8 mouse cellular contexts compared by ENCODE assay signal in the genomic region with DNA sequence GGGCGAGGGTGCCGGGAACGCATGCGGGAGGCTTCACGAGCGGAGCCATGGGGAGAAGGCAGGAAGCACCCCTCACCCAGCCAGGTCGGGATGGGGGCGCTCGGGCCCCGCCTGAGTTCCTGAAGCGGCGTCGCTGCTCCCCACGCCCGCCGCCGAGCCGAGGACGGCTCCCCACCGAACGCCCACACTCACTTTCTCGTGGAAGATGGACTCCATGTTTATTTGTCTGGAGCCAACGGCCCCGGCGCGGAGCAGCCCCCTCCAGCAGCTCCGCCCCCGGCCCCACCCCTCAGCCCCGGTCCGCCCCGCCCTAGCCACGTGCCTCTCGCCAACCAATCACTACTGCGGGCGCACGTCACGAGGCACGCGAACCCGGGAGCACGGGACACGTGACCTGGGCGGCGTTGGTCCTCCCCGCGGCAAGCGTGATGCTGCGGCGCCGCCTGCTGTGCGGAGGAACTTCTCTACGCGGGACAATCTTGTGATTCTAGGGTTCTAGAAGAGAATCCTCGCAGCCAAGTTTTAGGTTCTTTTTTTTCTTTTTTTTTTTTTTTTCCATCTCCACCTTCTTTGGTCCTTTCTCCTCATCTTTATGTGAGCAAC. TPM values are rescaled to one million over a fixed set of nuclear protein-coding genes. Genes with fewer than 3 reads are reported as not detected.
DNase-seq lines count a peak whose midpoint lies in the region; ATAC-seq and TF ChIP-seq lines count a peak whose summit lies in the region.

A gene (minus strand): TSS at position 305 of the 603 bp plus-strand sequence.

- H3K27ac ChIP-seq in brown adipose tissue, adult 24 weeks (replicated peaks; ENCODE audit: low read depth, low read length) = peak within 1 kb of the TSS; percentile 71
- peak within 1 kb of the TSS; percentile 60 for H3K27ac ChIP-seq in heart, embryonic 15.5 days
- H3K27ac ChIP-seq in liver, embryonic 14.5 days = peak within 1 kb of the TSS; percentile 51
- no peak within 1 kb of the TSS for H3K27ac ChIP-seq in neural tube, embryonic 11.5 days (ENCODE audit: low read depth, low read length)
- H3K27ac ChIP-seq in stomach, postnatal 0 days (replicated peaks) = peak within 1 kb of the TSS; percentile 85

- DNase-seq in CD4-positive, CD25-positive, alpha-beta regulatory T cell, adult 2 months (ENCODE audit: low read depth, low spot score) = peak; percentile 99
- DNase-seq in fibroblast of lung, adult 2 months (ENCODE audit: low read depth) = peak; percentile 87
- peak; percentile 99 for DNase-seq in kidney, postnatal 25 days
- peak; percentile 92 to 94 (median 93) for DNase-seq in liver, embryonic 14.5 days (ENCODE audit: low read depth in 3 of 3, low spot score in 3 of 3)
- peak; percentile 97 for DNase-seq in neural tube, embryonic 11.5 days (ENCODE audit: low spot score)
- peak; percentile 99 for DNase-seq in stomach, postnatal 0 days (ENCODE audit: low spot score)

- no peaks in the 10 kb centered on the region for H3K9me3 ChIP-seq in heart, embryonic 15.5 days (replicated peaks)
- H3K9me3 ChIP-seq in liver, embryonic 14.5 days (ENCODE audit: control insufficient read depth, low read length) = no peaks in the 10 kb centered on the region
- H3K9me3 ChIP-seq in neural tube, embryonic 11.5 days (ENCODE audit: control insufficient read depth, low read length) = no peaks in the 10 kb centered on the region
- no peaks in the 10 kb centered on the region for H3K9me3 ChIP-seq in stomach, postnatal 0 days (ENCODE audit: control insufficient read depth, low read length)

- ATAC-seq in heart, embryonic 15.5 days (replicated peaks; ENCODE audit: insufficient number of reproducible peaks, insufficient read depth, low FRiP score, low read depth) = peak; percentile 99
- ATAC-seq in liver, embryonic 14.5 days (ENCODE audit: insufficient read depth) = peak; percentile 98
- ATAC-seq in neural tube, embryonic 11.5 days (ENCODE audit: insufficient read depth, low FRiP score, low TSS enrichment) = peak; percentile 99
- peak; percentile 99 for ATAC-seq in stomach, postnatal 0 days (ENCODE audit: low FRiP score, low TSS enrichment)

- no peaks in the 10 kb centered on the region for H3K4me1 ChIP-seq in brown adipose tissue, adult 24 weeks (ENCODE audit: control insufficient read depth, insufficient read depth, insufficient read length, low read length)
- peaks cover 8% of the 10 kb centered on the region for H3K4me1 ChIP-seq in heart, embryonic 15.5 days (replicated peaks)
- peaks cover 0 to 11% of the 10 kb centered on the region in 2 experiments; a peak in 2 of 4 replicates for H3K4me1 ChIP-seq in liver, embryonic 14.5 days (replicated peaks; ENCODE audit: control insufficient read depth in 2 of 2, insufficient read depth in 2 of 2, low read length in 1 of 2)
- no peaks in the 10 kb centered on the region for H3K4me1 ChIP-seq in neural tube, embryonic 11.5 days (ENCODE audit: control insufficient read depth, insufficient read depth, low read length)
- no peaks in the 10 kb centered on the region for H3K4me1 ChIP-seq in stomach, postnatal 0 days (replicated peaks; ENCODE audit: control insufficient read depth, insufficient read depth)

- no peaks in the 10 kb centered on the region for H3K36me3 ChIP-seq in heart, embryonic 15.5 days
- H3K36me3 ChIP-seq in liver, embryonic 14.5 days (replicated peaks; ENCODE audit: control insufficient read depth, insufficient read depth, low read depth) = no peaks in the 10 kb centered on the region
- H3K36me3 ChIP-seq in neural tube, embryonic 11.5 days (ENCODE audit: control insufficient read depth, insufficient read depth, low read length) = no peaks in the 10 kb centered on the region
- H3K36me3 ChIP-seq in stomach, postnatal 0 days (ENCODE audit: control insufficient read depth, insufficient read depth, low read length) = no peaks in the 10 kb centered on the region

- TF ChIP-seq EP300 in liver, embryonic 14.5 days (IDR thresholded peaks at IDR 0.05; ENCODE audit: low read depth) = no peak
- TF ChIP-seq EP300 in stomach, postnatal 0 days (optimal IDR thresholded peaks at IDR 0.05) = no peak

- H3K4me2 ChIP-seq in heart, embryonic 15.5 days = peak within 1 kb of the TSS; percentile 65
- peak within 1 kb of the TSS; percentile 69 for H3K4me2 ChIP-seq in liver, embryonic 14.5 days (ENCODE audit: low read depth)
- H3K4me2 ChIP-seq in neural tube, embryonic 11.5 days (ENCODE audit: low read depth) = peak within 1 kb of the TSS; percentile 55
- peak within 1 kb of the TSS; percentile 80 for H3K4me2 ChIP-seq in stomach, postnatal 0 days (replicated peaks; ENCODE audit: low read depth)

- no peaks in the 10 kb centered on the region for H3K27me3 ChIP-seq in heart, embryonic 15.5 days
- H3K27me3 ChIP-seq in liver, embryonic 14.5 days (ENCODE audit: control insufficient read depth, insufficient read depth, low read length) = no peaks in the 10 kb centered on the region
- no peaks in the 10 kb centered on the region for H3K27me3 ChIP-seq in neural tube, embryonic 11.5 days (ENCODE audit: control insufficient read depth, insufficient read depth, low read length)
- no peaks in the 10 kb centered on the region for H3K27me3 ChIP-seq in stomach, postnatal 0 days (ENCODE audit: control insufficient read depth, insufficient read depth, low read length)

- under 1% methylated on average over 49 of the region's 54 CpGs for WGBS in heart, embryonic 15.5 days
- under 1% methylated on average over 54 of the region's 54 CpGs for WGBS in liver, embryonic 14.5 days (ENCODE audit: insufficient replicate concordance)
- under 1% methylated on average over 51 of the region's 54 CpGs for WGBS in neural tube, embryonic 11.5 days
- WGBS in stomach, postnatal 0 days = under 1% methylated on average over 48 of the region's 54 CpGs

- peak; percentile 90 for TF ChIP-seq CTCF in liver, embryonic 14.5 days (IDR thresholded peaks at IDR 0.05; ENCODE audit: low read depth)
- TF ChIP-seq CTCF in stomach, postnatal 0 days (IDR thresholded peaks at IDR 0.05; ENCODE audit: low read depth) = peak; percentile 84

- peak within 1 kb of the TSS; percentile 95 for H3K4me3 ChIP-seq in brown adipose tissue, adult 24 weeks (ENCODE audit: insufficient read depth, low read depth, low read length)
- H3K4me3 ChIP-seq in heart, embryonic 15.5 days = peak within 1 kb of the TSS; percentile 83
- H3K4me3 ChIP-seq in liver, embryonic 14.5 days (ENCODE audit: insufficient read depth in 1 of 2, low read depth in 2 of 2, low read length in 2 of 2) = peak within 1 kb of the TSS; percentile 85 to 90
- peak within 1 kb of the TSS; percentile 89 for H3K4me3 ChIP-seq in neural tube, embryonic 11.5 days (ENCODE audit: low read depth, low read length)
- peak within 1 kb of the TSS; percentile 96 for H3K4me3 ChIP-seq in stomach, postnatal 0 days (ENCODE audit: low read depth, low read length)

- peak within 1 kb of the TSS; percentile 80 for H3K9ac ChIP-seq in heart, embryonic 15.5 days
- H3K9ac ChIP-seq in liver, embryonic 14.5 days (replicated peaks) = peak within 1 kb of the TSS; percentile 82
- H3K9ac ChIP-seq in neural tube, embryonic 11.5 days (ENCODE audit: low read length) = peak within 1 kb of the TSS; percentile 91
- H3K9ac ChIP-seq in stomach, postnatal 0 days (ENCODE audit: low read length) = peak within 1 kb of the TSS; percentile 88

RNA-seq across cellular contexts. Expression of the gene that starts here (rescaled TPM):
- 6.3 and 10.6 TPM in 2 replicates for polyA plus RNA-seq in brown adipose tissue, adult 24 weeks (2012; ENCODE audit: insufficient read depth, insufficient read length, missing spikeins)
- 7.8 and 8.9 TPM in 2 replicates for polyA plus RNA-seq in heart, embryonic 15.5 days (2015; fragmentation: Nextera tagmentation; extraction: Ambion mirVana)
- polyA plus RNA-seq in liver, embryonic 14.5 days (2012; rRNA removed) = 3.8 and 5.5 TPM in 2 replicates
- 9.9 and 11.1 TPM in 2 replicates for polyA plus RNA-seq in liver, embryonic 14.5 days (2014; fragmentation: Nextera tagmentation; extraction: Ambion mirVana)
- 14.1 and 19.4 TPM in 2 replicates for polyA plus RNA-seq in neural tube, embryonic 11.5 days (2014; fragmentation: Nextera tagmentation; extraction: Ambion mirVana)
- polyA plus RNA-seq in stomach, postnatal 0 days (2015; fragmentation: Nextera tagmentation; extraction: Ambion mirVana) = 12.0 and 13.4 TPM in 2 replicates
